Mouse (Mus musculus) cerebellum, adult 2 months (tissue): ENCODE results near the gene Kcnh6.

Experiments
- CTCF ChIP-seq: fragments of 200-500 bp; IDR thresholded peaks from 2 replicates; pipeline ENCODE4 v1.5.1; 2011; ENCODE audit warnings: low read depth, mild to moderate bottlenecking, control low read depth, low read length, moderate library complexity, borderline replicate concordance; ENCODE audit not compliant: insufficient read depth
- POLR2A ChIP-seq: fragments of 200-500 bp; IDR thresholded peaks from 2 replicates; pipeline ENCODE4 v1.6.1; 2011; ENCODE audit warnings: low read length, control low read depth, borderline replicate concordance; ENCODE audit not compliant: insufficient read depth

DNA sequence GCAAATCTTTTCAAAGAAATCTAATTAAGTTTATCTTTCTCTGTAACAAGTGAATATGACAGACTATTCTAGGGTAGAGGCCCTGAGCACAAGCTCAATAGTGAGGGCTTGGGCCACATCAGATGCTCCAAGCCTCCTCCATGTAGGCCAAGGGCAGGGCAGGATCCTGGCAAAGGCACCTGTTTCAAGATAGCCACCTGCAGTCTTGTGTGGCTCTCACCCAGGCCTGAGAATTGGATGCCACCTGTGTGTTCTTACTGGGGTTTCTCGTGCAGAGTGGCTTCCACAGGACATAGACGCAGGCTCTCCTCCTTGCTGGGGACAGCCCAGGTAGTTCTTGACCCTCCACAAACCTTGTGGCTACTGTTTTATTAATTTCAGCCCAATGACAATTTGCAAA, 29.7 kb upstream of the Kcnh6 start:
- TF ChIP-seq POLR2A (no peak), CTCF (no peak)
